Mouse (Mus musculus) layer of hippocampus, adult 9-10 months (tissue): ENCODE measurements around the gene Chrng.

Experiments
- DNase-seq: peaks from one replicate; pipeline ENCODE4 v3.0.0; 2022; ENCODE audit warnings: low spot score

The Chrng gene

GRCm38 (mm10) chr1:87204465-87204864 is at the start of gene Chrng:
TSS of gene Chrng (plus strand) at chr1:87204657.
- DNase-seq = no peak

GRCm38 (mm10) chr1:87155531-87156198 is 48.8 kb upstream of the Chrng start:
- no peak for DNase-seq

GRCm38 (mm10) chr1:87156199-87156587 is 48.3 kb upstream of the Chrng start, which contains the start of gene Ecel1:
TSS of gene Ecel1 (minus strand) at chr1:87156521.
- no peak for DNase-seq

GRCm38 (mm10) chr1:87159396-87159795 is 45.1 kb upstream of the Chrng start:
- DNase-seq = no peak

GRCm38 (mm10) chr1:87164164-87164795 is 40.2 kb upstream of the Chrng start:
- no peak for DNase-seq

- no peak for DNase-seq
These were observed 39.7 kb upstream of the Chrng start for GRCm38 (mm10) chr1:87164796-87165184.

GRCm38 (mm10) chr1:87170458-87170857 is 34.0 kb upstream of the Chrng start:
- DNase-seq = no peak

GRCm38 (mm10) chr1:87171312-87171711 is 33.1 kb upstream of the Chrng start:
- DNase-seq = no peak

- no peak for DNase-seq
These were observed 32.1 kb upstream of the Chrng start for GRCm38 (mm10) chr1:87172316-87172715.

- DNase-seq = no peak
These were observed 30.2 kb upstream of the Chrng start for GRCm38 (mm10) chr1:87174006-87174955.

GRCm38 (mm10) chr1:87175852-87176292 is 28.6 kb upstream of the Chrng start:
- DNase-seq = no peak

GRCm38 (mm10) chr1:87180896-87181295 is 23.6 kb upstream of the Chrng start:
- no peak for DNase-seq

- no peak for DNase-seq
These were observed 21.4 kb upstream of the Chrng start, which contains the start of gene Prss56 for GRCm38 (mm10) chr1:87183013-87183412. TSS of gene Prss56 (plus strand) at chr1:87183313.

- no peak for DNase-seq
These were observed 20.3 kb upstream of the Chrng start for GRCm38 (mm10) chr1:87183998-87184750.

- DNase-seq = peak; percentile 49
These were observed 19.7 kb upstream of the Chrng start for GRCm38 (mm10) chr1:87184751-87185139.

GRCm38 (mm10) chr1:87185526-87185925 is 18.9 kb upstream of the Chrng start:
- no peak for DNase-seq

- no peak for DNase-seq
These were observed 18.0 kb upstream of the Chrng start for GRCm38 (mm10) chr1:87186261-87187036.

GRCm38 (mm10) chr1:87187037-87187355 is 17.5 kb upstream of the Chrng start:
- no peak for DNase-seq

GRCm38 (mm10) chr1:87190429-87190828 is 14.0 kb upstream of the Chrng start, which contains the start of gene Chrnd:
TSS of gene Chrnd (plus strand) at chr1:87190607.
- no peak for DNase-seq

GRCm38 (mm10) chr1:87197296-87197695 is 7.2 kb upstream of the Chrng start:
- no peak for DNase-seq
